Mouse (Mus musculus) retina, postnatal 7 days (tissue): ENCODE measurements around the gene Clock.

Source experiments
- DNase-seq: peaks from one replicate; pipeline ENCODE4 v3.0.0-alpha.2; 2012; ENCODE audit warnings: low read depth, low spot score

The Clock gene

DNA sequence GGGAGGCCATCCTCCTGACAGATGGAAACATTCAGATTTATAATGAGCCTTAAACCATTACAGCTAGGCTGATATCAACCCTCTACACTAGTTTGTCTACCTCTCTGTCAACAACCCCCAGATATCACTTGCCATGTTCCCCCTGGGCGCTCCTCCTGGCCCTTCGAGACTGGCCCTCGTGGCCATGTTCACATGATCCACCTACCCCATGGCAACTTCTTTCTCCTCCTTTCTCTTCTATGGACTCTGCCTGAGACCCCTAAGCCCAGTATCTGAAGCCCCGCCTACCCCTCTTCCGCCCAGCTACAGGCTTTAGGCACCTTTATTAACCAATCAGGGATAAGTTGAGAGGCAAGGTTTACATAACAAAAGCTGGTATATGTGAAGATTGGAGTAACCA is 124.8 kb downstream of the Clock start:
- no peak for DNase-seq

DNA sequence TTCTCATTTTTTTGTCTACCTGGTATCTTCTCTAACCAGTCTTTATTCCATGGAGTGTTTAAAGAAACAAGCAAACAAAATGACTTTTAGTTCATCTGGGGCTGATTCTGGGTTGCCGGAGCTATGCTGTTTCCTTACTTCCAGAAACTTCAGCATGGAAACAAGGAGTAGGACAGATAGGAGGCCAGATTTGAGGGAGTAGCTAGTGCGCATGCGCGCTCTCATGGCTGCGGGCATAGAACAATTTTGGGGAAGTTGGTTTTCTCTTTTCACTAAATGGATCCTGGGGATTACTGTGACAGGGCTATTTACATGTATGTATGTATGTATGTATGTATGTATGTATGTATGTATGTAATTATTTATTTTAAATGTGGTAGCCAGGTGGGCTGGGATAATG is 125.4 kb downstream of the Clock start:
- no peak for DNase-seq

DNA sequence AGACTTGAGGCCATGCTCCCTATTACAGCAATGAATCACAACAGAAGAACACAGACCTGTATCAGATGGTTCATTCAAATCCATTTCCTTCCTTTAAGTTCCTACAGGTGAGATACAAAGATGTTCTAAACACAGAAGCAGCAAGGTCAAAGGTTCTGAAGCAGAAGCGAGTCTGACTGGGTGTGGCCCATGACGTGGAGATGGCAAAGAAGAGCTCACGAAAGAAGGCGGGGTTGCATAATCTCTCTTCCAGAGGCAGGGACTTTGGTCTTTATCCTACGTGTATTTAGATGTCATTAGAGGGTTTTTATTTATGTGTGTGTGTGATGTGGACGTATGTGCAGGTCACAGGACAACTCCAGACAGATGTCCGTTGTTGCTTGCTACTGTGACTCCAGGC is 126.9 kb downstream of the Clock start:
- no peak for DNase-seq

DNA sequence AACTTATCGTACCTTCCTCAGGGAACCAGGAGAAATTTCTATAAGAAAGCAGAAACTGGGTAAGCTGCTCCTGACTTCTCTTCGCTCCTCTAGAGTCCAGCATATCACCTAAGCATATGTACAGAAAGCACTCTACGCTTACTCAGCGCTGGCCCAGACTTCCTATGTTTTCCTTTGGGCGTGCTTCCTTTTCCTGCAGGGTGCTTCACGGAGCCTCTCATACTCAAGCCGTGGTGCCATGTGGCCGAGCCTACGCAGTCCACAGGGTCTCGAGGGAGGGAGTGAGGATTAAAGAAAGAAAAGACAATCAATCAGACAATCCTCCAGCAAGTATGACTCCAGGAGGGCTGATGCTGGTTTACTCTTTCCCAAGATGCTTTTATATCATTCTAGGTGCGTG is 127.8 kb downstream of the Clock start:
- no peak for DNase-seq

DNA sequence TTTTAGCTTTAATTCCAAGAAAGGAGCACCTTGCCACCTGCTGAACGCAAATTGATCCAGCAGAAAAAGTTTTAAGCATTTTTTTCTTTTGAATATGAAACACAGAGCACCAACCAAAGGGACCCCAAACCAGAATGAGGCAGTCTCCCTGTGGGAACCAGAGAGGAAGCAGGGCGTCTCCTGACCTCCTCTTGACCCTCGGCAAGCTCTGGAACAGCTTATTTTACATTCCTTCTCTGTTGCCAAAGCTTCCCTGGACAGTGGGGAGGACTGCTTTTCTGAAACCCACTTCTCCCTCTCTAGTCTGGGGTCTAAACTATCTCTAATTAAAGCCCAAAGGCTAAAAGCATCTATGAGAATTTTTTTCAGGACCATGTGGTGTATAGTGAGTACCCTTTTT is 128.2 kb downstream of the Clock start:
- DNase-seq = no peak

DNA sequence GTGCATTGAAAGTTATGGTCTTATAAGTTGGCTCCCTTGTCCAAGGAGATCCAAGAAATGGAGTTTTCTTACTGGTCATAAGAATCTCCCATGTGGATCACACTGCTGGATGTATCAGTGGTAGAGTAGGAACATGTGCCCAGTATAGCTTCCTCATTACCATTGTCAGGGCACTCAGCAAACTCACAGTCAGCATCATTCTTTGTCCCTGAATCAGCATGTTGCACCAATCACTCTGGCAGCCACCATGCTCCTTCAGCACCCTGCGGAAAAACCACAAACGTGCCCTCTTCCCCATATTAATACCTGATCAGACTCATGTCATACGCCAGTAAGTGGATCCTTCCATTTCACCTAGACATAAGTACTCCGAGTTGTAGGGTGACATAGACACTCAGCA is 129.5 kb downstream of the Clock start:
- no peak for DNase-seq

DNA sequence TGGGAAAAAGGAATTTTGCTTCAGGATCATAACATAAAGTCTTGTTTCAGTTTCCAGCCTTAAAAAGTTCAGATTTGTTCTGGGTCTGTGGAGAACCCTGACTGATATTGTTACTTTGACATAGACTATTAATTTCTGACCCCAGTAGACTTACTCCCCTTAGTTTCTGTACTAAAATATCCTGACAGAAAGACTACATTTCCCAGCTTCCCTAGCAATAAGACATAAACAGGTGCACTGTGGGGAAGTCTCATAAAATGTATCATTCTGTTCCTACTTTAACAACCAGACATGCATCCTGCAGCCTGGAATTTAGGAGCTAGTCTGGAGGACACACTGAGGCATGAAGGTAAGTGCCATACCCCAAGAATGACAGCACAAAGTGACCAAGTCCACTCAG is 133.6 kb downstream of the Clock start:
- DNase-seq = no peak

DNA sequence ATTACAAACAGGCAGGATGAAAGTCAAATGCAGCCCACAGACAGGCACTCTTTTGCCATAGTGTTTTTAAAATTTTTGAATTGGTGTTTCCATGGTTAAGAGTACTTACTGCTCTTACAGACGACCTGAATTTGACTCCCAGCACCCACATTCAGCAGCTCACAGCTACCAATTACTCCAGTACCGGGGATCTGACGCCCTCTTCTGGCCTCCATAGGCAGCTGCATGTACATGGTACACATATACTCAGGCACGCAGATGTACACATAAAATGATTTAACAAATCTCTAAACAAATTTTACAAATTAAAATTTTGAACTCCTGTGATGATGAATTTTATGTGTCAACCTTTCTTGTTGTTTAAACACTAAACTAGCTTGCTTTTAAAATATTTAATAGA is 134.1 kb downstream of the Clock start:
- DNase-seq = no peak

DNA sequence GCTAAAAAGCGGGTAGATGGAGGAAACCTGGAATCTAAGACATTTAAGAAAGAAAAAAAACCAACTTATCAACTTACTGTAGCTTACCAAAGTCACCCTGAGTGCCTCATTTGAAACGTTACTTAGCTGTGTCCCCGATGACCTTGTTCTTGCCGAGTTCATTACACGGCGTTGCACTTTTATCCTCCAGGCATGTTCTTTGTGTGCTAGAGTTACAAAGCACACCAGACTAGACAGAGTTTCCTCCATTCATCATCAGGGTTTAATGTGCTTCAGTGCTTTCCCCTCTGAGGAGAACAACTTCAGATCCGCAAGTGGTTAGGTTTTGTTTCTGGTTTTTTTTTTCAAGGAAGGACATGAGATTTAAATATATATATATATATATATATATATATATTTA is 139.8 kb downstream of the Clock start:
- DNase-seq = no peak

DNA sequence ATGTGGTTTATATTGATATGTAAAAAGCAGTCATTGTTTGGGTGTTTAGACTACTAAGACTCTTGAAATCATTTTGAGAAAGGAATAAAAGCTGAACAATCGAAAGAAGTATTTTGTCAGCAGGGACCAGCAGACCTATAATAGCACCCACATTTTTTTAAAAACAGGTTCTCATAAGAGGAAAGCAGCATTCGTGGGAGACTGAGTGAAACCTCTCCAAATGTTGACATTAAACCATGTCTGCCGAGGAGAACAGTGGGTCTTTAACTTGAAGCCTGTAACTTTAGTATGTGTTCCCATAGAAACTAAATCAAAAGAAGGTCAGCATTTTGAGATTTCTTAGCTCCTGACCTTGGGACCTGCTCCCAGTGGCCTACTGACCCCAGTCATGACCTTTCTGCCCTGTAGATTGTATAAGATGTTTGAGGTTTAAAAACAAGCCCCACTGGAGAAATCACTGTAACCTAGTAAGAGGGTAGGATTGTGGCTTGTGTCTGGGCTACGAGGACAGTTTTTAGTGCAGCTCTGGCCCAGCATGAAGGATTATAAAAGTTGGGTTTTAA is 140.7 kb downstream of the Clock start:
- DNase-seq = no peak

DNA sequence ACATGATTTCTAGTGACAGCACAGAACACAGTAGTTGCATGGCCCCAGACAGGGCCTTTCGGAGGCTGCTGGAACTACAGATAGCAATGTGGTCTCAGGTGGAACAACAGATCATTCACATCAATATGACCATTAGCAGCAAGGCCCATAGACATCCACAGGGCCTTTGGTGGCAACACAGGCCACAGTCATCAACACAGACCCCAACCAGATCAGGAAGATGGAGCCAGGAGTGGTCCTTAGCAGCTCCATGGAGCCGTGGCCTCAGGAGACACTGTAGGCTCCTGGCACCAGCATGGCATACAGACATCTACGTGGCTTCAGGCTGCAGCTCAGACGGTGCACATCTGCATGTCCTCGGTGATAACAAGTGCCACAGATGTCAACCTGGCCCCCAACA is 141.7 kb downstream of the Clock start:
- DNase-seq = no peak

DNA sequence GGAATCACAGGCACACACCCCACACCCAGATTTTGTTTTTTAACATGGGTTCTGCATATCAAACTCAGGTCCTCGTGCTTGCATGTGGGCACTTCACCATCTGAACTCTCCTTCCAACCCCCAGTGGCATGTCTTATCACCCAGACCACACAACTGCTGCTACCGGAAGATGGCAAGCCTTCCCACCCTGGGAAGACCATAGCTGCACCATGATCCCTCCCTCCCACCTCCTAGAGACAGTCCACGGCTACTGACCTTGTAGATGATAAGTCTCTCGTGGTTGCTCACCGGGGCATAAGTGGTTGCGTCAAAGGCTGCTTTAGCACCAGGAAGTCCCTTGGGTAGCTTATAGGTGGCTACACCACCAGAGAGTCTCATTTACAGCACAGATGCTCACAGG is 143.1 kb downstream of the Clock start:
- DNase-seq = no peak

DNA sequence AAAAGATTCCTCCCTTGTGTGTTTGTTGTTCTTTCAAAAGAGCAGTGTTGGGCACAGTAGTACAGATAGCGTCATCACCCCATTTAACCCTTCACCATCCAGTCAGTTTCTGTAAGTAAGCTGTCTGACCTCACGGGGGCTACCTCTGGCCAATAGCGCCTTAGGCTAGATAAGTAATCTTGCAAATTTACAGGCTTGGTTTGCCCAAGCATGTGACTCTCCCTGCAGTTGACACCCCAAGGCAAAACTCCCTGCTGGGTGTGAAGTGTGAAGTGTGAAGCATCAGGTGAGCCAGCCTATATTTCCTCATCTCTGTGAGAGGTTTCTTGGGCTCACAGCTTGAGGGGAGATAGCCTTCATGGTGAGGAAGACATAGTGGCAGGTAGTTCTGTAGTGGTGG is 144.5 kb downstream of the Clock start:
- DNase-seq = no peak
